Mouse (Mus musculus) kidney, postnatal 10 days (tissue): ENCODE results near the gene Gm9817.

Experiments used
- DNase-seq: peaks from one replicate; pipeline ENCODE4 v3.0.0; 2021; ENCODE audit warnings: mixed read lengths

Gene Gm9817

GRCm38 (mm10) chr13:45092816-45093215 is 14.3 kb downstream of the Gm9817 start:
- DNase-seq = no peak

GRCm38 (mm10) chr13:45095028-45095427 is 16.5 kb downstream of the Gm9817 start:
- DNase-seq = no peak

- no peak for DNase-seq
Observed at GRCm38 (mm10) chr13:45099582-45100229, 21.2 kb downstream of the Gm9817 start.

DNA sequence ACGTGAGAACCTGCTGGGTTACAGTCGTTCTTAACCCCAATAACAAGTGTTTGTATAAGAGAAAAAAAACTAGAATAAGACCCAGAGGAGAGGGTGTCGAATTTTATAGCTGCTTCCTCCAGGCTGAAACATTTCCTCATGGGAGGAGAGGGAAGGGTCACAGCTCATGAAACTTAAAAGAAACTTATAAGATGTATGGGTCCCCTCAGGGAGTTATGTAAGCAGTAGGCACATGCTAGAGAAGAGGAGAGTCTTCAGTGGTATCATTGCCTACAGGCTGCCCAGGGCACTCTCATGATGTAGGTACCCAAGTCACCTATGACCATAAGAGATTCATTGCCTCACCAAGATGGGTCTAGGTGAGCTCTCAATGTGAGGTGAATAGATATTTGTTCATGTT is 28.0 kb downstream of the Gm9817 start:
- DNase-seq = no peak

- DNase-seq = no peak
Observed at GRCm38 (mm10) chr13:45108851-45109390, 30.4 kb downstream of the Gm9817 start.

GRCm38 (mm10) chr13:45118375-45118774 is 39.9 kb downstream of the Gm9817 start:
- DNase-seq = no peak

GRCm38 (mm10) chr13:45118822-45119221 is 40.3 kb downstream of the Gm9817 start:
- no peak for DNase-seq
